Mouse (Mus musculus): ENCODE measurements around the gene Rps6ka2. TPM values are rescaled to one million over a fixed set of nuclear protein-coding genes. Genes with fewer than 3 reads are reported as not detected.

The Rps6ka2 gene
- total RNA-seq, 2 experiments from 2014 or later = 93.6 to 103 TPM

DNA sequence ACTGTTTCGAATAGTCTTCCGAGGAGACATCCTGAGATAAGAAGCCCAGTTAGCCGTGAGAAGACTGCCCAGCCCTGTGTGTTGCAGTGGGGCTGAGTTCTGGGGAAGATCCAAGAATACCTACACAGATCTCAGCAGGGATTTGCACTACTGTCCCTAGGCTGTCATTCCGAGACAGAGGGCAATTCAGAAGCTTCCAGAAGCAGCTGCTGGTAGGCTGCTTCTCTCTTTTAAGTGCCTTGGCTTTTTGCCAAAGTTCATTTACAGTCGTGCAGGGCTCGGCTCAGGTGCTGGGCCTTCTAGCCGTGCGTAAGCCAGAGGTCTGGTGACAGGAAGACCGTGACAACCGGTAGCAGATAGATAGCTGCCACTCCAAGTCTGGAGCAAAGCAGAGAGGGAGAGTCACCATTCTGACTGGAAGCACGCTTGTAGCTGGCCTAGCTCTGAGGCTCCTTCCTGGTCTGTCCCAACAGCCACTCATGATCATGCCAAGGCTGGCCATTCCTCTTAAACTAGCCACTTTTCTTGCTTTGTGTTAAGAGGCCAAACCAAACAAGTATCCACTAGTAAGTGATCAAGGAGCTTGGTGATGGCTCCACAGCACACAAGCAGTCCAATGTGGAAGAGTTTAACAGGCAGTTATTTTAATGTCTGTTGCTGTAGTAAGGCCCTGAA lies 49.3 kb downstream of the Rps6ka2 start:
- no peak for DNase-seq (ENCODE audit: low spot score)

DNA sequence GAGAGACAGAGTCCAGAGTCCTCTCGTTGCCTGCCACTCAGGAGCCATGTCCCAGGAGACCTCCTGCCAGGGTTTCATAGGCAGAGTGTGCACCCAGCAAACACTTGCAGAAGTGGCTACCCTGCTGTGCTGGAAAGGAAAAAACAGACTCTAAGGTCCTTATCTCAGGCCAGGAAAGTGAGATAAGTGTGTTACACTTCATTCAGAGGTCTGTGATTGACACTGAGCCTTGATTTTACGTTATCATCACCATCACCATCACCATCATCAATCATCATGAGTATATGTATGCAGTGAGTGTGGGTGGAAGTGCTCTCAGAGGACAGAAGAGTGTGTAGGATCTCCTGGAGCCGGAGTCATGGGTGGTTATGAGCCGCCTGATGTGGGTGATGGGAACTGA lies 51.4 kb downstream of the Rps6ka2 start:
- no peak for DNase-seq (ENCODE audit: low spot score)

DNA sequence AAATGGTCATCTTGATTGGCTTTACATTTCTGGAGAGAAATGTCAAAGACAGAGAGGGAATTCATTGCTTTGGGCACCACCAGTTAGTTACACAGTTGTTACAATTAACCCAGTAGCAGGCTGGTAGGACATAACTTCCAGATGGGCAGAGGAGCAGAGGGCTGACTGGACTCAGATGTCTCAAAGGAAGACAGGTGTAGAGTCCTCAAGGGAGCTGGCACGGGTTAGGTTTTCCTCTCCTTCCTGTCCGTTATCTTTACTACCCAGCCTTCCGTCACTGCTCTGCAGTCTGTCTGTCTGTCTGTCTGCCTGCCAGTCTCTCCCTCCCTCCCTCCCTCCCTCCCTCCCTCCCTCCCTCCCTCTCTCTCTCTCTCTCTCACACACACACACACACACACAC lies 52.3 kb downstream of the Rps6ka2 start:
- DNase-seq (ENCODE audit: low spot score) = no peak

DNA sequence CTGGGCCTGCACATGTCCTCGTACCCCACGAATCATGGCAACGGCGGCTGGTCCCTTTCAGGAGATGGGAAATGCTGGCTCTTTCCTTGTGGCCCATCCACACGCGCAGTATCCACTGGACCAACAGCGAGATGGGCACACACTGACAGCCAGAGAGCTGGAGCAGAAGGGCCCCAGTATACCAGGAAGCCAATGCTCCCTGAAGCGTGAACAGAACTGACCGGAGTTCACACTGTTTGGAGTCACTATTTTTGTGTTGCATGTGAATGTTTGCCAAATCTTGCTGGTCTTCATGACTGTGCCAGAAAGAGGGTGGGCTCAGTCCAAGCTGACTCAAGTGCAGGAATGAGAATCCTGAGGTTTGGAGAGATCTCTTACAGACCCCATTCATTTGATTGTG lies 58.6 kb downstream of the Rps6ka2 start:
- no peak for DNase-seq (ENCODE audit: low spot score)

DNA sequence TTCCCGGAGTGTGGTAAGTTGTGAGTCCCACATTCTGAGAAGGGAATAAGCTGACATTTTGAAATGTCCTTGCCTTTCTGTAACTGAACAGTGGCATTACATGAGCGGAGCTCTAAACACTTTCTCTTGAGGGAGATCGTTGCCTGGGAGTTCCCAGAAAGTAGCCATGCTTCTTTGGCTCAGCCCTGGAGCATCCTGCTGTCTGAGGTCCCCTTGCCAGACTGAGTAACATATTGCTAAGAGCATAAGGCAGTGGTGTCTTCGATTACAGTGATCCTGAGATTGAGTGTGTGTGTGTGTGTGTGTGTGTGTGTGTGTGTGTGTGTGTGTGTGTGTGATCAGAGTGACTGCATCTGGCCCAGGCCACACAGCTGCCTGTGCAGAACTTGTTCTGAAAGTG lies 61.4 kb downstream of the Rps6ka2 start:
- DNase-seq (ENCODE audit: low spot score) = no peak

DNA sequence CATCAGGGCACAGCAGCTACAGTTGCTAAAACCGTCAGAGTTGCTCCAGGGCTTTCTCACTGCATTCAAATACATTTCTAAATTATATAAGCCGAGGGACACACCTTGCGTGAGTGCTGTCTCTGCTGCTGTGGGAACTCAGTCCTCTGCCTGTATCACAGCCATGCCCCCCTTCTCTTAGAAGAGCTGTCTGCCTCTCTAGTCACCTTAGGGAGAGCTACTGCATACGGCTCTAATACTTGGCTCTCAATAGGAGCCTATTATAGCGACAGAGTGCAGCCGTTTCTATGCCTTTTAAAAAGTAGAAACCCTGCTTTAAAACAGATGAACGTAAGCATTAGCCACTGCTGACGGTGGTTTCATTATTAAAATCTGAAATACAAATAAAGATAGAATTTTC lies 61.9 kb downstream of the Rps6ka2 start:
- DNase-seq (ENCODE audit: low spot score) = no peak

DNA sequence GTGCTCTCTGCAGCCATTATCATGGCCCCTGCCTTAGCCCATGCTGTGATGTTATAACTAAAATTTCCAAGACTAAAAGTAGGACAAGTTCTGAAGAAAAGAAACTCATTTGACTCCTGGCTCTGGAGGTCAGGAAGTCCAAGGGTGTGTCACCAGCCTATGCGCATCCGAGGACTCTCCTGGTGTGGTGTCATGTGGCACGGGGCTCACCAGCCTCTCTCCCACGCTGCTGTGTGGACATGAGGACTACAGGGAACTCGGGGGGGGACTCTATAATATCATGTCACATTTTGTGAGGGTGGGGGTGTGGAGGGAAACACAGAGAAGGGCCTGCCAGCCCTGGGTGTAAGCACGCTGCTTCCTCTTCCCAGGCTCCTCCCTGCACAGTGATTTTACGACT lies 62.5 kb downstream of the Rps6ka2 start:
- DNase-seq (ENCODE audit: low spot score) = no peak

DNA sequence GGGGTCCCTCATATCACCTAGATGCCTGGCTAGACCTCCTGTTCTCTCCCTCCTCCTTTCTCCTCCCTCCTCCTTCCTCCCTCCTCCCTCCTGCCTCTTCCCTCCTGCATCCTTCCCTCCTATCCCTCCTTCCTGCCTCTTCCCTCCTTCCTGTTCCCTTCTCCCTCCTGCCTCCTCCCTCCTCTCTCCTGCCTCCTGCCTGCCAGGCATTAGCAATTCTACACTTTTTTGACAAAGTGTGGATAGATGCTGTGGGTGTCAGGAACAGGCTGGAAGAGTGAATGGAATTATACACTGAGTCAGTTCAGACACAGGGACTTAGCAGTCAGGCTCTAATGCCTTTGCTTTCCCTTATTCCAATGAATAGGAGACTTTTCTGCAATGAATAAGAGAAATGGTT lies 63.3 kb downstream of the Rps6ka2 start:
- DNase-seq (ENCODE audit: low spot score) = no peak

DNA sequence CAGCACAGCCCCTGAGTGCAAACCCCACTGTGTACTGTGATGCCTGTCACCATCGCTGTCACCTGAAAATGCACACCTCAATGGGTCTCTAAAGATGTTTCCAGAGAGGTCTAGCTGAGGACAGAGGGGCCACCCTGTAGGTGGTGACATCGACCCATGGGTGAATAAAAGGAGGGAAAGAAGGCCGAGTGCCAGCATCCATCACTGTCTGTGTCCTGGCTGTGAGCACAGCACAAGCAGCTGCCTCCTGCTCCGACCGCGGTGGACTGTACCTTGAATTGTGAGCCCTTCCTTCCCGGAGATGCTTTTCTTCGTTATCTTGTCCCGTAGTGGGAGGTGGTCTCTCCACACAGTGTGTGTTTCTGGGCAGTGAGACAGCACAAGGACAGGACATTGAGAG lies 67.8 kb downstream of the Rps6ka2 start:
- DNase-seq (ENCODE audit: low spot score) = no peak

DNA sequence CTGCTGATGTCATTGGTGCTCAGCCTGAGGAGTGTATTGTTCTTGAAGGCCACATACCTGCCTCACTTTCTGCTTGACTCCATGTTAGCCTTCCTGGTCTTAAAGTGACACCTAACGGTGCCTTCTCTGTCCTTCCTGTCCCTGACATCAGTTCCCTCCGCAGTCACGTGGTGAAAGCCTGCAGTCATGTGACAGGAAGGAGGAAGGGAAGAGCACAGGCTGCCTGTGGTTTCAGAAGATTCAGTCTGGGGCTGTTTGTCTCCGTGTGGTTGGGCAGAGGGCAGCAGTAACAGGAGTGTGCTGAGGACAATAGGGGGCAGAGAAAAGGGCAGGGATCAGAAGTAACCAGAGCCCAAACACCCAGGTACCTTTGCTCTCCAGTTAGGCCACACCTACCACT lies 68.9 kb downstream of the Rps6ka2 start:
- DNase-seq (ENCODE audit: low spot score) = no peak

DNA sequence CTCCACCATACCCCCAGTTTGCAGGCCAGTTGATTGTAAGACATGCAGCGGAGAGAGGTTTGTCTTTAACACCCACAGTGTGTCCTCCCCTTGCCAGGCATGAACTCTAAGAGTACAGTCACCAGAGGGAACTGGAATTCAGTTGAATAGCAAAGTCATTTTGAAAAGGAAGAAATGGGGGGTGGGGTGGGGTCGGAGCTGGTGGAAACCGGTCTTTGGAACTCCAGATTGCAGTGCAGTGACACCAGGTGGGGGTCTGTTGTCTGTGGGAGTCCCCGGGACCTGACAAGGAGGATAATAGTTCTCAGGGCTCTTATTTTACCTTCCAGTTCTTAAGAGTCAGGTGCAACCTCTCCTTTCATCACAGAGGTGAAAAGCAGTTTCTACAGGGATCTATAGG lies 70.6 kb downstream of the Rps6ka2 start:
- DNase-seq (ENCODE audit: low spot score) = no peak

DNA sequence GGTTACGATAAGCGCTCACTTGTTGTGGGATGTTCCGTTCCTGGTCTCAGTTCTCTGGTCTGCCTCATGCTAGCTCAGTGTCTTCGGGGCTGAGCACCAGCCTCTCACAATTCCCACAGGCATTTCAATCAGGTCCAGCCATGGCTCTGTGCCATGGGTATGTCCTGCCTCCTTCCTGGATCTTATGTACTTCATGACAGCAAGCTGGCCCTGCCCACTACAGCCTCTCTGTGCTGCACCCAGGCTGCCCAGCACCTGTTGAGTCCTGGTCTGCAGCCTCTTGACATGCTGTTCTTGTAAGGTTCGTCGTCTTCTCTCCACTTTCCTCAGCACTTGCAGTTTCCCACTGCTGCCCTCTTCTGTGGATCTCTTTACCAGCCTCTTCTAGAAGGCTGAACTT lies 75.2 kb downstream of the Rps6ka2 start:
- DNase-seq (ENCODE audit: low spot score) = peak; percentile 24

DNA sequence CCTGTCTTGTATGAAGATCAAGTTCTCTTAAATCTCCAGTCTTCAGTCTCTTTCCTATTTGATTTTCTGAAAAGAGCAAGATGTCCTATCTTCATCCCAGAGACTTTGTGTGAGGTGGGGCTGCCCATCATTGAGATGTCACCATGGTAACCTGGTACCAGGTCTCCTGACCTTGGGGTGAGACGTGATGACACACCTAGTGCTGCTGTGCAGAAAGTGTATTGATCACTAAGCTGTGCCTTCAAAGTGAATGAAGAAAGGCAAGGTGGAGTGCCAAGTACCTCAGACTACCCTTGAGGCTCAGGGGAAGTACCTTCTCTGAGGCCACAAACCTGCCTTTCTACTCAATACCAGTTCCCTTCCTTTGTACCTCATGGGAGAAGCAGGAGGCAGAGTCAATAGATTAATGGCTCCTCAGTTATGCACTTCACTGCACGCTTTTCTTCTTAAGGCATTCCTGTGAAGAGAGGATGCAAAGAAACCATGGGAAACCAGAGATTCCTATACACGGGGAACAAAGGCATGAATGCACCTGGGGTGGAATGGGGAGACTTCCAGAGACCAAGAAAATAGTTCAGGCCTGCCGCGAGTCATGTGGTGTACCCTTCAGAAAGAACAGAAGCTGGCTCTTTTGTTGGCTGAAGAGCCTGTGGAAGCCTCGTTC lies 77.1 kb downstream of the Rps6ka2 start:
- no peak for DNase-seq (ENCODE audit: low spot score)

DNA sequence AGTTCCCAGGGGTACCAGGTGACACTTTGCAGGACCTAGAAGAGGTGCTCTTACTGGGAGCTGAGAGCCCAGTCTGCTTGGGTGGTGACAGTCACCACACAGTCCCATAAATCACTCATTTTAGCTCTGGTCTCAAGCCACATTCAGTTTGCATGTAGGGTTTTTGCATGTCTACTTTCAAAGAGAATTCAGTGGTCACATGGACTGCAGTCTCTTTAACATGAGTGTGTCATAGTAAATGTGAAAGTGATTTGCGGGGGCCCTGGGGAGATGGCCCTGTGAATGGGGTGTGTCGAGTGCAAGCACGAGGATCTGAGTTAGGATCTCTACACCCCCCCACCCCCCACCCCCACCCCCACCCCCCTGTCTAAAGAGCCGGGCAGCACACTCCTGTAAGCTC lies 80.5 kb downstream of the Rps6ka2 start:
- DNase-seq (ENCODE audit: low spot score) = no peak

DNA sequence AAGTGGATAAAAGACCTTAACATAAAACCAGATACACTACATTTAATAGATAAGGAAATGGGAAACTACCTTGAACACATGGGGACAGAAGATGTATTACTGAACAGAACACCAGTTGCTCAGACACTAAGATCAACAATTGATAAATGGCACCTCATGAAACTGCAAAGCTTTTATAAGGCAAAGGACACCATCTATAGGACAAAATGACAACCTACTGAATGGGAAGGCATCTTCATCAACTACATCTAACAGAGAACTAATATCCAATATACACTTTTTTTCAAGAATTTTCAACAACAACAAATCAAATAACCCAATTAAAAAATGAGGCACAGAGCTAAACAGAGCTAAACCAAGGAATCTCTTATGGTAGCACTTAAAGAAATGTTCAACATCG lies 87.3 kb downstream of the Rps6ka2 start:
- no peak for DNase-seq (ENCODE audit: low spot score)

DNA sequence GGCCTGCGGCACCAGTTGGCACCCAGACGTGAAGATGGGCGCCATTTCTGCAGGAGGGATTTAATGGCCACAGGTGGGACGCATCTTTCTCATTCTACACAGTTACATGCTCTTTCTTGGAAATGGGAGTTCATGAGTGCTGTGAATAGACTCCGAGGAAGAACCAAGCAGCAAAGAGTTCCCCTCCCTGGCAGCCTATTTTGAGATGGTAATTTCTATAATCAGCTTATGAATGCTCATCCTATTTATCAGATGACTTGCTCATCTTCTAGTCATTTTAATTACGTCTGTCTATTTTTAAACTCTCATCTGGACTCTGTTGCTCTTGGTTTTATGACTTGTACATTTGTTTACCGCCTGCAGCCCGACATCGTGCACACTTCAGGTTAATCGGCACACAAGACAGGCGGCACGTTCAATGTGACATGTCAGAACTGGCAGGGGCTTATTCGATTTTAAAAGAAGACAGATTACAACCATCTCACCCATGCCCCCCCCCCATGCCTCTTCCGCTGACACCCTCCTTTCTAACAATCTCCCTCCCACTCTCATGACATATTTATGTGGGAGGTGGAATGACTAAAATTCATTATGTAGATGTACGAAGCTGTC lies 88.9 kb downstream of the Rps6ka2 start:
- no peak for DNase-seq (ENCODE audit: low spot score)

DNA sequence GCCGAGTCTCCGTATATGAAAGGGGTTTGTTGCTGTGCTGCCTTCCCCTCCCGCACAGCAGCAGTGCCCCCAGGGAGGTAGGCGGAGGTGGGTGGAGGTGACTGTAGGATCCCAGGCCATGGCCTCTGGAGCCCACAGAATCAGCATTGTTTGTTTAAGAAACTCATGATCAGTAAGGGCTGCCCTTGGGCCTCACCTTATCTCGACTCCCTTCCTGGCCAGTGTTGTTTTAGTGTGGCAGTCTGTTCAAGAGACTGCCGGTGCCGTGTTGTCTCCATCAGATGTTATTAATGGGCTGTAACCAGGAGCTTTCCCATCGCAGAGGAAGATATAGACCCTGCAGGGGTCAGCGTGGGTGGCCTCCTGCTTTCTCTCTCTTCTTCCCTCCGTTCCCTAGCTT lies 90.4 kb downstream of the Rps6ka2 start:
- no peak for DNase-seq (ENCODE audit: low spot score)

DNA sequence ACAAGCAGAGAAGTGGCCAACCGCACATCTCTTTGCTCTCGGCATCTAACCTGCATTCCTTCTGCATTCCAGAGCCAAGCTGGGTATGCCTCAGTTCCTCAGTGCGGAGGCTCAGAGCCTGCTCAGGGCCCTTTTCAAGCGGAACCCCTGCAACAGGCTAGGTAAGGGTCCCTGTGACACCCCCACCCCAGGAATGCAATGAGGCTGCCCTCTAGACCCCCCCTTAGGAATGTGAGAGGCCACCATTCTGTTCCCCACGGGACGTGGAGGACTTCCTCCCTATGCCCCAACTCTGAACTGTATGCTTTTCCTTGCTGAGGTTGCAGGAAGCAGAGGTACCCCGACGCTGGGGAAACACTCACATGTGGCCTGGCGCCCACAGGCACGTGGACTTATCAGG lies 92.1 kb downstream of the Rps6ka2 start:
- no peak for DNase-seq (ENCODE audit: low spot score)

DNA sequence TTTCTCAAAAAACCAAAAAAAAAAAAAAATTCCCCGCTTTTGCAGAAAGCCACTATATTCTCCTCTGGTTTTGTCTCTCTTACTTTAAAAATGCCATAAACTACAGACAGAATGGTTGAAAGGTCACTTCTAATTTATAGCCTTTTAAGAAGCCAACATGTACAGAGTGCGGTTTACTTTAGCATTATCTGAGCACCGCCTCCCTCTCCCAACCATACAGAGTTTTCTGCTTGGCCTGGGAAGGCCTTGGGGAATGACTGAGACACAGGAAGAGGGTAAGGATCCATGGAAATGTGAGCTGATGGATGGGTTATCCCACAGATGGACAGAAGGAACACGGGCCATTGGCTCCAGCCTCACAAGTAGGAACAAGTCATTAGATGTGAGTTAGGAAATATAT lies 92.7 kb downstream of the Rps6ka2 start:
- DNase-seq (ENCODE audit: low spot score) = no peak

DNA sequence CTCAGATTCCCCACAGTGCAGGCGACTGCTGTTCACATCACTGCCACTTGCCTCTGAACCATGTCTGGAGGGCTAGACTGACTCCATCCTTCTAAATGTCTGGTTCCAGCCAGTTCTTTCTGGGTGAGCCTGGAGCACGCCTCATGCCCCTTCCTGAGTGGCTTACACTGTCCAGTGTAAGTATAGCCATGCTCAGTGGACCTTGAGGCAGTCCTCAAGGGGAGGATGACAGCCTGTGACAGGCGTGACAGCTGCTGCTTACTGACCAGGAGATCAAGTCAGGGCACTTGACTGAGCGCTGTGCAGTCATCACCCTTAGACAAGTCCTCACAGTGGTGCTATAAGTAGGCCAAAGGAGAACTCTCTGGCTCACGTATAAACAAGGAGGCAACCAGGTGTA lies 94.7 kb downstream of the Rps6ka2 start:
- DNase-seq (ENCODE audit: low spot score) = no peak

DNA sequence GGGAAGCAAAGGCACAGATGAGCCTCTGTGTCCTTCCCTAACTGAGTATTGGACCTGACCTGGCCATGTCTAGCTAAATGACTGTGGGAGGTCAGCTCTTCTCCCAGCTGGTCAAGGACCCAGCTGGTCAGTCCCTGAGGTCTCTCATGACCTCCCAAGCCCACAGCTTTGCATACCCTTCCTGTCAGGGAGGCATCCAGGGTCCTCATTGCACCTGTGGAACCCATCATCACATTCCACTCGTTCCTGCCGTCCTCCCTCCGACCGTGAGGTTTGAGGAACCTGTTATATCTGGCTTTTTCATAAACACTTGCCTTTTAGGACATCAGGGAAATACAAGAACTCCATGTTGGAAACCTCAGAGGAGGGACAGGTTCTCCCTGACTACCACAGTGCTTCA lies 95.4 kb downstream of the Rps6ka2 start:
- DNase-seq (ENCODE audit: low spot score) = no peak

DNA sequence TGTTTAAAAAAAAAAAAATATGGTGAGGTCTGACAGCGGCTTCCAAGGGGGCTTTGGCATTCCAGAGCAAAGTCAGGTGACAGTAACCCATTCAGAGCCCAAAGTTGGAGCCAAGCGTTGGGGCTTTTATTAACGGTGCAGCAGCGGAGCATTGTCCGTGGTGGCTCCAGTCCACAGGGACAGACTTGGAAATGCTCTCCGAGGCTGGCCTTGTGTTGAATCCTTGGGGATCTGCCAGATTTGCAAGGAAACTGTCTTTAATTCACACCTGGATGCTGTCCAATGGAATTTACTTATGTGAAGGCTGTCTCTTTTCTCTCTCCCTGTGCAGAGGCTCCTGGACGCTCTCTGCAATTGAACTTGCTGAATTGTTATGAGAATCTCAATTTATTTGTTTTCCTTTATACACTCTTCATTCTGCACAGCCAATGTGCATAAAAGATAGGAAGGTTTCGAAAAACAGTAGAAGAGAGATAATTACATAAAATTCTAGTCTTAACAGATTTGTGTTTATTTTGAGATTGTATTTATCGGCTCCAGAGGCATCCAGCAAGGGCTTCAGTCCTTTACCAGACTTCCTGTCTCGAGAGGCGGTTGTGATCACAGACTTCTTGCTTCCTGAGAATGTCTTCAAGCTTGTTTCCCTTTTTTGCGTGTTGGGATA lies 95.9 kb downstream of the Rps6ka2 start:
- no peak for DNase-seq (ENCODE audit: low spot score)

DNA sequence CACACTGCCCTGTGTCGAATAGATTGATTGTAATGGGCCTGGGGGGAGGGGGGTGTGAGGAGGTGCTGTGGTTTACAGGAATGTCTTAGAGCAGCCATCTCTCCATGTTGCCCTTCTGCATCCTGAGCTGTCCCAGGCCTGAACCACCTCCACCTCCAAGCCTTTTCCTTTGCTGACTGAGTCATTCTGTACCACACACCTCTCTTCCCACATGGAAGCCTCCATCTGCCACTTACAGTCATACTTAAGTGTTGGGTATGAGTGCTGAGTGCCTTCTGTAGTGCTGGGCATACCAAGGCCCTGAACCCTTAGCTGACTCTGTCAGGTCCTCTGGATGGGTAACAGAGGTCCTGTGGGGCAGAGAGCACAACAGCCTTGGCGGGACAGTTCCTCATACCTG lies 97.9 kb downstream of the Rps6ka2 start:
- DNase-seq (ENCODE audit: low spot score) = no peak
